Mouse (Mus musculus) inflammation-experienced regulatory T-cells, adult 16 weeks (primary cell): ENCODE measurements around the gene Havcr2. TPM values are rescaled to one million over a fixed set of nuclear protein-coding genes. Genes with fewer than 3 reads are reported as not detected.

Experiments used
- polyA plus RNA-seq: library from polyadenylated mRNA; unstranded; fragments of 100-300 nt; shearing (Covaris generic); gene quantifications from one replicate; pipeline ENCODE4 v1.2.1, GENCODE M21; 2017

The Havcr2 gene
- 2.3 TPM for polyA plus RNA-seq

DNA sequence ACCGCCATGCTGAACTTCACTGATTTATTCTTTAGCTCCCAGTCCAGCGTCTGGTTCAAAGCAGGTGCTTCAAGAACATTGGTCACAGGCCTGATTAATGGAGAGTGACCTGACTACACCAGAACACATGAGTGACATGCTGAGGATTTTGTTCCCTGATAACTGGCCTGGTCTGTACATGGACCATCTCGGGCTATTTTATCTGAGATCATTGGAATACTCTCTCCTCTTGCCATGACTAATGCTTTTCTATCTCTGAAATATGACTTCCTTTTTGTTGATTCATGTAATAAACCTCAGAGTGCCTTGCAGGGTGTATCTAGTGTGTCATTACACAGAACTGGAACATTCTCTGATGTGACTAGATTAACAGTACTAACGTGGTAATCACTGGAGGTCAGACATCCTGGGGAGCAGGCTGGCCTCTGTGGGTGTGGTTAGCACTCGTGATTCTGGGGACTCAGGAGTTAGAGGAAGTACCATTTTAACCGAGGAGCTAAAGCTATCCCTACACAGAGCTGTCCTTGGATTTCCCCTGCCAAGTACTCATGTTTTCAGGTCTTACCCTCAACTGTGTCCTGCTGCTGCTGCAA, at the start of gene Havcr2:
Gene Havcr2, plus strand, starts transcription at position 483 of the 593 bp plus-strand sequence.

GRCm38 (mm10) chr11:46436760-46437458, 17.8 kb upstream of the Havcr2 start, which contains the start of gene Med7:
Gene Med7 (plus strand): TSS chr11:46436925.

GRCm38 (mm10) chr11:46523912-46524311, 69.2 kb downstream of the Havcr2 start, which contains the start of gene Gm12169:
Gene Gm12169 (plus strand): TSS chr11:46524212.

Other genes with a start within 250 kb of the Havcr2 start
- 0.88 TPM for gene Fndc9, start 219.4 kb upstream of the Havcr2 start, polyA plus RNA-seq
- 192 TPM for gene Cyfip2, start 142.1 kb upstream of the Havcr2 start, polyA plus RNA-seq
- 320 TPM for gene Itk, start 65.4 kb upstream of the Havcr2 start, polyA plus RNA-seq
- 0.71 TPM for gene Fam71b, start 58.4 kb upstream of the Havcr2 start, polyA plus RNA-seq
- gene Med7, start 18.0 kb upstream of the Havcr2 start, polyA plus RNA-seq = 65.3 TPM
- 0.28 TPM for gene Gm12169, start 69.3 kb downstream of the Havcr2 start, polyA plus RNA-seq
- not detected for gene BC053393, start 116.6 kb downstream of the Havcr2 start, polyA plus RNA-seq
- not detected for gene Dppa1, start 174.3 kb downstream of the Havcr2 start, polyA plus RNA-seq